In the genomic region with DNA sequence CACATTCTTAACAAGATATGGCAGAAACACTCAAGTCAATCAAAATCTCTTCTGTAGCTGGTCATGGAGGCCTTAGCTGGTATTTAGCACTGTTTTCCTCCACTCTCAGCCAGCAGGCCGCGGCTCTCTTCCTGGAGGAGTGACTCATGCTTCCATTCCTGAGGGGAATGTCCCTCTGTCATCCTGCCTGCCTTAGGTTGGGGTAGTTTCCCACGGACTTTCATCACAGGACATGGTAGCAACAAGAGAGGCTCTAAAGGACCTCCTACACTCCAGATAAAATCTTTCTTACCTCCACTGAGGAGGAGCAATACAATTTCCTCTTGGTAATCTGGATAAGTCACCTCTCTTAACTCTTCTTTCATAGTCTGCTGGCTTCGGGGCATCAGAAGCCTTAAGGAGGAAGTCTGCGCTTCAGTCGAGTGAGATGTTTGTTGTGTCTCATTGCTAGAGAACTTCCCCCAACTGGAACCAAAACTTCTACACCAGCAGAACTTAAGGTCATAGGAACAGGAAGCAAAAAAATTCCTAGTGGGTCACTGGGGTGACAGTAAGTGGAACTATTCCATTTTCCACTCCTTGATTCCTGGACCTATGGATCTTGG, we compare ENCODE assay signal across 9 mouse cellular contexts. TPM values are rescaled to one million over a fixed set of nuclear protein-coding genes. Genes with fewer than 3 reads are reported as not detected.
DNase-seq lines count a peak whose midpoint lies in the region.
"Had no signal": no experiment of that assay in that cellular context is flagged by ENCODE, and none has a peak within 500 bp of the region (broad histone marks: within the 10 kb centered on the region; RNA-seq: fewer than 3 reads in every experiment).

No protein-coding gene starts in this region.

- intact Hi-C loops in gastrocnemius, postnatal 14 days (cut with DNase I; ENCODE audit: low total_unique reads): no loop called here
- intact Hi-C loops in heart, postnatal 10 days (cut with DNase I): no loop called here
- intact Hi-C loops in left cerebral cortex, postnatal 36 days (cut with DNase I): no loop called here

- DNase-seq in gastrocnemius, postnatal 14 days: peak; percentile 14
- no peak for DNase-seq in gastrocnemius, postnatal 4 days (ENCODE audit: low spot score in 2 of 2)
- DNase-seq in 3T3-L1 (ENCODE audit: low read depth, low spot score): peak; percentile 91
- DNase-seq in brain, adult 2 months (ENCODE audit: low read depth, low spot score): peak; percentile 64
- peak; percentile 40 to 41 for DNase-seq in heart, postnatal 10 days
- no peak for DNase-seq in ovary, postnatal 36 days (ENCODE audit: low spot score)
- DNase-seq in left cerebral cortex, postnatal 36 days (ENCODE audit: low spot score in 2 of 2): no peak
- DNase-seq in thymus, postnatal 25 days: no peak
- DNase-seq: cerebellum, adult 11-12 months had no signal

RNA-seq across cellular contexts. Expression of gene Zfp1, which starts 15.7 kb away (rescaled TPM):
- total RNA-seq in gastrocnemius, postnatal 14 days (2021): 1 to 10 TPM; 7.4 to 8.4 TPM
- total RNA-seq in gastrocnemius, postnatal 4 days (2021): 10 to 100 TPM; 10.1 to 11.4 TPM
- 10 to 100 TPM in 1 of 2 experiments, 1 to 10 TPM in 1; 9.5 to 10.3 TPM for total RNA-seq in heart, postnatal 10 days (2021)
- 10 to 100 TPM; 22.7 to 24.6 TPM for total RNA-seq in left cerebral cortex, postnatal 36 days (2021)

RNA-seq across cellular contexts. Expression of gene Ldhd, which starts 28.7 kb away (rescaled TPM):
- 10 to 100 TPM; 14.1 to 16.0 TPM for total RNA-seq in gastrocnemius, postnatal 14 days (2021)
- 1 to 10 TPM; 3.7 TPM for total RNA-seq in gastrocnemius, postnatal 4 days (2021)
- total RNA-seq in heart, postnatal 10 days (2021): 1 to 10 TPM; 6.0 to 6.2 TPM
- 1 to 10 TPM; 9.7 TPM for total RNA-seq in left cerebral cortex, postnatal 36 days (2021)

RNA-seq across cellular contexts. Expression of gene Ctrb1, which starts 31.9 kb away (rescaled TPM):
- total RNA-seq in gastrocnemius, postnatal 14 days (2021): under 1 TPM in 1 of 2 experiments, not detected in 1; 0.44 TPM
- total RNA-seq in gastrocnemius, postnatal 4 days (2021): under 1 TPM in 1 of 2 experiments, not detected in 1; 0.32 TPM
- total RNA-seq in heart, postnatal 10 days (2021): under 1 TPM in 1 of 2 experiments, not detected in 1; 0.40 TPM
- total RNA-seq in left cerebral cortex, postnatal 36 days (2021): not detected

Comparison
In these comparisons a context has a peak if more than half of its experiments do, and no peak if none do; other contexts are left out.
1. DNase-seq: peak in gastrocnemius, postnatal 14 days (single experiment), 3T3-L1 (single experiment), brain, adult 2 months (single experiment) and heart, postnatal 10 days (2 of 2); none in gastrocnemius, postnatal 4 days (0 of 2), ovary, postnatal 36 days (single experiment), left cerebral cortex, postnatal 36 days (0 of 2) and thymus, postnatal 25 days (single experiment).